Mouse (Mus musculus) heart, adult 2 months (tissue): ENCODE results near the gene Mbd3.

Source experiments
- CTCF ChIP-seq: fragments of 200-600 bp; IDR thresholded peaks from 2 replicates; pipeline ENCODE4 v1.8.1; 2022; ENCODE audit warnings: antibody characterized with exemption, mild to moderate bottlenecking, moderate library complexity
- EP300 ChIP-seq: fragments of 200-500 bp; IDR thresholded peaks from 2 replicates; pipeline ENCODE4 v1.6.1; 2011; ENCODE audit warnings: low read depth, low read length, control low read depth; ENCODE audit not compliant: insufficient read depth
- POLR2A ChIP-seq: fragments of 200-500 bp; IDR thresholded peaks from 2 replicates; pipeline ENCODE4 v1.6.1; 2011; ENCODE audit warnings: mild to moderate bottlenecking, low read depth, low read length, control low read depth; ENCODE audit not compliant: insufficient read depth

DNA sequence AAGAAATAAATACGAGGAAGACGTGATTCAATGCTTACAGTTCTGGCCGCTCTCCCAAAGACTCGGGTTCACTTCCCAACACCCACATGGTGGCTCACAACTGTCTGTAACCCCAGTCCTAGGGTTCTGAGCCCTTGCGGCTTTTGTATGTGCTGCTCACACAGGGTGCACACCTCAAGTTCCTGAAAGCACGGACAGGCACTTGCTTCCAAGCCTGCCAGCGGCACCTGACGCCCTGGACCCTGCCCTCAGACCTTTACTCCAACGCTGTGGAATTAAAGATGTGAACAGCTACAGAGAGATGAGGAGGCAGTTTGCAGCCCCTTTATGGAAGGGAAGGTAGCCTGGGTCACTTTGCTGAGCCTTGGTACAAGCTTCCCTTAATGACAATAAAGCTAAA, 8.7 kb downstream of the Mbd3 start:
- TF ChIP-seq CTCF (no peak), POLR2A (no peak), EP300 (no peak)
